Mouse (Mus musculus) small intestine, adult 2 months (tissue): Measurements from ENCODE around the gene P3h2. TPM values are rescaled to one million over a fixed set of nuclear protein-coding genes. Genes with fewer than 3 reads are reported as not detected.
A peak's percentile ranks its signal among the peaks of the same experiment; 100 is the strongest.

Source experiments
- H3K27ac ChIP-seq: fragments of 200-500 bp; 2 replicates; pipeline ENCODE4 v1.5.1; 2012; ENCODE audit warnings: low read depth, low read length, control low read depth, inconsistent platforms; ENCODE audit not compliant: insufficient read depth
- H3K27me3 ChIP-seq: fragments of 200-500 bp; 2 replicates; pipeline ENCODE4 v1.6.1; 2012; ENCODE audit warnings: mild to moderate bottlenecking, moderate library complexity, low read length, inconsistent platforms; ENCODE audit not compliant: control insufficient read depth, insufficient read depth
- H3K36me3 ChIP-seq: fragments of 200-500 bp; 2 replicates; pipeline ENCODE4 v1.6.1; 2012; ENCODE audit warnings: mild to moderate bottlenecking, low read length, control low read depth, inconsistent platforms; ENCODE audit not compliant: control insufficient read depth, insufficient read depth
- H3K4me1 ChIP-seq: fragments of 200-500 bp; 2 replicates; pipeline ENCODE4 v1.6.1; 2012; ENCODE audit warnings: low read length, inconsistent platforms, mixed read lengths; ENCODE audit not compliant: control insufficient read depth, insufficient read depth, insufficient read length
- H3K4me3 ChIP-seq: fragments of 200-500 bp; 2 replicates; pipeline ENCODE4 v1.5.1; 2012; ENCODE audit warnings: low read depth, mild to moderate bottlenecking, control low read depth, inconsistent platforms, low read length, moderate library complexity
- CTCF ChIP-seq: fragments of 200-500 bp; IDR thresholded peaks from 2 replicates; pipeline ENCODE4 v1.5.1; 2012; ENCODE audit warnings: low read depth, mild to moderate bottlenecking, control low read depth, inconsistent platforms, low read length, moderate library complexity, mixed read lengths; ENCODE audit not compliant: insufficient replicate concordance, insufficient read length; ENCODE audit errors: extremely low read depth
- POLR2A ChIP-seq: fragments of 200-500 bp; IDR thresholded peaks from 2 replicates; pipeline ENCODE4 v1.6.1; 2012; ENCODE audit warnings: low read depth, mild to moderate bottlenecking, control low read depth, inconsistent platforms, low read length, moderate library complexity
- whole genome bisulfite sequencing: fragments of 180-500 bp; shearing (Covaris S2); methylation state at CpG from one replicate; pipeline ENCODE4 v1.1.7; 2018; 5-methylcytosine and 5-hydroxymethylcytosine counted together
- polyA plus RNA-seq: library from polyadenylated mRNA; depleted of rRNA; stranded (reverse); fragments of >200 nt; gene quantifications from 2 replicates; pipeline ENCODE4 v1.2.3, GENCODE M21; 2012

P3h2 gene
- polyA plus RNA-seq, 1 experiment = 2.0 TPM

- no peaks in the 10 kb centered on the region for H3K36me3 ChIP-seq
- no peak for TF ChIP-seq CTCF
- no peak for TF ChIP-seq POLR2A
- H3K27me3 ChIP-seq = no peaks in the 10 kb centered on the region
- no peak overlapping the region for H3K27ac ChIP-seq
- H3K4me3 ChIP-seq = no peak overlapping the region
- H3K4me1 ChIP-seq = no peaks in the 10 kb centered on the region
- 89% methylated on average over 5 of the region's 5 CpGs for WGBS
Observed at GRCm38 (mm10) chr16:25987221-25987620, 118.4 kb downstream of the P3h2 start.

DNA sequence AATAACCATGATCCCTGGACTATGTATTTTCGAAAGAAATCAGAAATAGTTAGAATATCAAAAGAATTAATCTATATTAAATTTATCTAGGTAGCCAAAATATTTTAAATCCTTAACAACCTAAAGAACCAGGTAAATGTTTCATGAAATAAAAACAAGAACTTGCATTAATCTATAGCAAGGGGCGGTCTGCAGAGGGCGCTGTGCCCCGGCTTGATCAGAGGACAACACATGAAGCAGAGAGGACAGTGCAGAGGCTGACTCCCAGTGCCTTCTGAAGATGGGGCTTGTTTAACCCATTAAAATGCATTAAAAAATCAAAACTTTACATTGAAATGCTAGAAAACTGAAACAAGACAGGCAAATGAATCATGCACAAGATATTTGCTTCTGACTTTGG lies 121.9 kb downstream of the P3h2 start:
- H3K27ac ChIP-seq = no peak overlapping the region
- no peaks in the 10 kb centered on the region for H3K27me3 ChIP-seq
- H3K4me1 ChIP-seq = no peaks in the 10 kb centered on the region
- TF ChIP-seq POLR2A (no peak), CTCF (peak; percentile 40; the same call in 1 of the 2 replicates)
- H3K36me3 ChIP-seq = no peaks in the 10 kb centered on the region
- no peak overlapping the region for H3K4me3 ChIP-seq
- 37% methylated on average over 4 of the region's 4 CpGs for WGBS

GRCm38 (mm10) chr16:25979037-25979436 lies 126.5 kb downstream of the P3h2 start:
- Histone ChIP-seq H3K27ac (no peak overlapping the region), H3K36me3 (no peaks in the 10 kb centered on the region), H3K27me3 (no peaks in the 10 kb centered on the region), H3K4me3 (no peak overlapping the region), H3K4me1 (no peaks in the 10 kb centered on the region)
- 49% methylated on average over 3 of the region's 3 CpGs for WGBS
- TF ChIP-seq CTCF = no peak
- no peak for TF ChIP-seq POLR2A

- no peaks in the 10 kb centered on the region for H3K27me3 ChIP-seq
- TF ChIP-seq CTCF (no peak), POLR2A (no peak)
- no peaks in the 10 kb centered on the region for H3K4me1 ChIP-seq
- H3K27ac ChIP-seq = no peak overlapping the region
- no peaks in the 10 kb centered on the region for H3K36me3 ChIP-seq
- H3K4me3 ChIP-seq = no peak overlapping the region
- 91% methylated on average over 2 of the region's 2 CpGs for WGBS
Observed at GRCm38 (mm10) chr16:25977210-25977609, 128.4 kb downstream of the P3h2 start.

DNA sequence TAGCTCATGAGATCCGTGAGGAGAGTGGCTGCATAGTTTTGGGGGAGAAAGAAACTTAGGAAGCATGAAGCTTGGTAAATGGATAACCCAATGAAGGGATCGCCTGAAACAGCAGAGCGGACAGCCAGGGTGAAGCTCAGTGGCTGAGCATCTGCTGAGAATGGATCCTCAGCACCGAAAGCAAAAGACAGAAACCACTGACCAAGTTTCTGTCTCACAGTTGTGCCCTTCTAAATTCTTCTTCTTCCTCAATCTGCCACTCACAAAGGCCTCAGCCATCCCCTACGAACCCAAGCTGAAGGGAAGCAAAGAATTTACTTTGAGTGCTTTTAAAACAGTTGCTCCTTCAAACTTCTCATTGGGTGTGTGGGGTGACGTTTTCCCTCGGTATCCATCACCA lies 134.3 kb downstream of the P3h2 start:
- no peaks in the 10 kb centered on the region for H3K36me3 ChIP-seq

DNA sequence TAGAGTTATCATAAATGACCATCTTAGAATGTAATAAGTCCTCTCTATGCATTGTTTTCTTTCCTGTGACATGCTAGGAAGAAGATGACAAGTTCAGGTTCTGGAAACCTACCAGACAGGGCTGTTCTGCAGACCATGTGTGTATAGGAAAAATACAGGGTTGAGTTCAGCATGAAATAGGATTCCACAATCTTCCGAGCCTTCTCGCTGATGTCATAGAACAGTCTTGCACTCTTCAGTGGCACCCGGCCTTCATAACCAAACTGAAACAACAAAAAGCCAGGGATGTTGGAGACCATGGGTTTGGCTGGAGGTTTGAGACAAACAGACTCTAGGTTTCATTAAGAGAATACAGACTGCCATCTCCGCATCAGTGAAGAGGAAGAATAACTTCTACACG lies 134.9 kb downstream of the P3h2 start:
- no peaks in the 10 kb centered on the region for H3K4me1 ChIP-seq
- H3K27me3 ChIP-seq = no peaks in the 10 kb centered on the region
- 87% methylated on average over 5 of the region's 5 CpGs for WGBS
- no peak overlapping the region for H3K27ac ChIP-seq
- TF ChIP-seq CTCF = no peak
- no peak for TF ChIP-seq POLR2A
- H3K36me3 ChIP-seq = no peaks in the 10 kb centered on the region
- H3K4me3 ChIP-seq = no peak overlapping the region

More for the DNA sequence above, 134.3 kb downstream of the P3h2 start:
- no peak for TF ChIP-seq CTCF
- no peak for TF ChIP-seq POLR2A
- 74% methylated on average over 7 of the region's 7 CpGs for WGBS
- H3K27ac ChIP-seq = no peak overlapping the region
- no peaks in the 10 kb centered on the region for H3K27me3 ChIP-seq
- no peak overlapping the region for H3K4me3 ChIP-seq
- no peaks in the 10 kb centered on the region for H3K4me1 ChIP-seq

DNA sequence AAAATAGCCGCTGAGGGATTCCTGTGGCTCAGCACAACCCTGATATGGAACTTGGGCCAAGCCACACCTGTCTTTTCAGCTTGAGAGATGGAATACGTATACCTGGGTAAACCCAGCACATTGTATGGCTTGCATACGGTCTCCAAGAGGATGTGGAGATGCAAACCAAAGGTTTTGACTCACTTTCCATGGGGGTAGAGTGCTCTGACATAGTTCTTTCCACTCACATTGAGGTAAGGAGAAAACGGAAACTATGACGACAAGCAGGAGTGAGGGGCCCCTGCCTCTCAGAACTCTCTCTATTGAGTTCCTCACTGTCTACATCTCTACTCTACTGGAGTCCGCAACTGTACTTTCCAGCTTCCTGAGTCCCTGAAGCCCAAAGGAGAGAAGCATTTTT lies 135.4 kb downstream of the P3h2 start:
- TF ChIP-seq POLR2A (no peak), CTCF (no peak)
- no peaks in the 10 kb centered on the region for H3K4me1 ChIP-seq
- no peak overlapping the region for H3K27ac ChIP-seq
- no peaks in the 10 kb centered on the region for H3K27me3 ChIP-seq
- no peak overlapping the region for H3K4me3 ChIP-seq
- WGBS = 83% methylated on average over 6 of the region's 6 CpGs
- H3K36me3 ChIP-seq = no peaks in the 10 kb centered on the region

DNA sequence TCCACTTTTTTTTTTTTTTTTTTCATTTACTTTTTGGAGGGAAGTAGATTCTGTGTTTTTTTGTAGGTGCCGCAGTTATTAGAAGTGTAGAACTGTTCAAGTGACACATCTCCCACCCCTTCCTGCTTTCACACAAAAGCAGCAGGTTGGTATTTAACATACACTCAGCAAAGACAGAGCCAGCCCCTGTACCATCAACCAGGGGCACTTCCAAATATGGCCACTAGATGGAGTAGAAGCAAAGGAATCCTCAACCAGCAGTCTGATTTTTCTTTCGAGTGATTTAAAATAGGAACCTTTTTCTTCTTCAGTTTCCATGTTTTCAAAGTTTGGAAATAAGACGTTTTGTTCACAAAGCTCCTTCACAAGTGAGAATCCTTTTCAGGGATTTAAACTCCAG lies 138.3 kb downstream of the P3h2 start:
- Histone ChIP-seq H3K36me3 (no peaks in the 10 kb centered on the region), H3K27me3 (no peaks in the 10 kb centered on the region)
- whole genome bisulfite sequencing = 17% methylated on average over 3 of the region's 3 CpGs

GRCm38 (mm10) chr16:25963856-25964255 lies 141.7 kb downstream of the P3h2 start:
- Histone ChIP-seq H3K36me3 (no peaks in the 10 kb centered on the region), H3K27ac (no peak overlapping the region), H3K4me3 (no peak overlapping the region), H3K4me1 (no peaks in the 10 kb centered on the region), H3K27me3 (no peaks in the 10 kb centered on the region)
- TF ChIP-seq POLR2A = no peak
- no peak for TF ChIP-seq CTCF
- WGBS = 14% methylated on average over 3 of the region's 3 CpGs

More for the DNA sequence above, 138.3 kb downstream of the P3h2 start:
- Histone ChIP-seq H3K4me3 (no peak overlapping the region), H3K27ac (no peak overlapping the region), H3K4me1 (no peaks in the 10 kb centered on the region)
- no peak for TF ChIP-seq POLR2A
